Mouse (Mus musculus): ENCODE measurements around the gene Cks2. TPM values are rescaled to one million over a fixed set of nuclear protein-coding genes. Genes with fewer than 3 reads are reported as not detected.

Gene Cks2
- polyA plus RNA-seq, 1 experiment from 2014 or later: 330 TPM

Other genes with a start within 250 kb of the Cks2 start
- 1.2 and 1.5 TPM in 2 replicates for gene S1pr3, start 236.6 kb upstream of the Cks2 start, polyA plus RNA-seq (2015; fragmentation: Nextera tagmentation; extraction: Ambion mirVana)
- gene Shc3, start 75.8 kb upstream of the Cks2 start, polyA plus RNA-seq (2015; fragmentation: Nextera tagmentation; extraction: Ambion mirVana): 0.07 TPM in 1 of 2 replicates, not detected in the other
- gene Secisbp2, start 6.5 kb downstream of the Cks2 start, polyA plus RNA-seq (2015; fragmentation: Nextera tagmentation; extraction: Ambion mirVana): 11.6 and 13.6 TPM in 2 replicates
- gene Sema4d, start 148.5 kb downstream of the Cks2 start, polyA plus RNA-seq (2015; fragmentation: Nextera tagmentation; extraction: Ambion mirVana): 3.7 and 4.1 TPM in 2 replicates
- 11.2 and 11.7 TPM in 2 replicates for gene Gadd45g, start 201.4 kb downstream of the Cks2 start, polyA plus RNA-seq (2015; fragmentation: Nextera tagmentation; extraction: Ambion mirVana)

Measured in liver, embryonic 16.5 days (tissue).